ENCODE assay signal across 14 mouse cellular contexts in genomic region chr16:10850905-10851304, GRCm38 (mm10). TPM values are rescaled to one million over a fixed set of nuclear protein-coding genes. Genes with fewer than 3 reads are reported as not detected.
DNase-seq lines count a peak whose midpoint lies in the region; ATAC-seq and TF ChIP-seq lines count a peak whose summit lies in the region.
"Had no signal": no experiment of that assay in that cellular context is flagged by ENCODE, and none has a peak within 500 bp of the region (broad histone marks: within the 10 kb centered on the region; RNA-seq: fewer than 3 reads in every experiment).

No protein-coding gene starts in this region.

- no peak overlapping the region for H3K9ac ChIP-seq in heart, embryonic 12.5 days
- H3K9ac ChIP-seq in lung, embryonic 16.5 days (ENCODE audit: low read length): 0 out of 2 replicates have a peak overlapping the region, but pooled peaks have one; percentile 14
- no peak overlapping the region for H3K9ac ChIP-seq in lung, postnatal 0 days (replicated peaks; ENCODE audit: low read depth)
- H3K9ac ChIP-seq in stomach, postnatal 0 days (ENCODE audit: low read length): no peak overlapping the region
- H3K9ac ChIP-seq: liver, postnatal 0 days had no signal

- TF ChIP-seq POLR2A in embryonic fibroblast, embryonic 13.5 days (IDR thresholded peaks at IDR 0.05; ENCODE audit: low read depth, low read length): no peak

- peak overlapping the region; percentile 32; the same call in 1 of the 2 replicates for H3K27ac ChIP-seq in heart, embryonic 10.5 days
- H3K27ac ChIP-seq in heart, embryonic 12.5 days (ENCODE audit: poor library complexity, severe bottlenecking): no peak overlapping the region
- peak overlapping the region; percentile 76 for H3K27ac ChIP-seq in lung, embryonic 16.5 days (ENCODE audit: low read length)
- H3K27ac ChIP-seq in lung, postnatal 0 days (ENCODE audit: low read length): no peak overlapping the region
- H3K27ac ChIP-seq in embryonic fibroblast, embryonic 13.5 days (ENCODE audit: insufficient read depth, low read length): peak overlapping the region; percentile 71
- peak overlapping the region; percentile 65; the same call in 1 of the 2 replicates for H3K27ac ChIP-seq in stomach, postnatal 0 days (replicated peaks)

- peaks cover 3% of the 10 kb centered on the region for H3K4me1 ChIP-seq in heart, embryonic 10.5 days
- H3K4me1 ChIP-seq in heart, embryonic 12.5 days (replicated peaks): peaks cover 17% of the 10 kb centered on the region
- peaks cover 36% of the 10 kb centered on the region for H3K4me1 ChIP-seq in lung, embryonic 16.5 days (replicated peaks; ENCODE audit: control insufficient read depth, insufficient read depth, low read length)
- peaks cover 16% of the 10 kb centered on the region for H3K4me1 ChIP-seq in lung, postnatal 0 days (ENCODE audit: insufficient read depth, low read depth, low read length)
- H3K4me1 ChIP-seq in embryonic fibroblast, embryonic 13.5 days (ENCODE audit: control insufficient read depth, insufficient read depth, low read length): peaks cover 5% of the 10 kb centered on the region; the same call in 1 of the 2 replicates
- H3K4me1 ChIP-seq in stomach, postnatal 0 days (replicated peaks; ENCODE audit: control insufficient read depth, insufficient read depth): peaks cover 7% of the 10 kb centered on the region; the same call in 1 of the 2 replicates

- WGBS in heart, embryonic 10.5 days: 65% methylated on average over 4 of the region's 4 CpGs
- WGBS in heart, embryonic 12.5 days: 67% methylated on average over 4 of the region's 4 CpGs
- WGBS in lung, embryonic 16.5 days: 61% methylated on average over 4 of the region's 4 CpGs
- WGBS in lung, postnatal 0 days: 69% methylated on average over 4 of the region's 4 CpGs
- WGBS in stomach, postnatal 0 days: 45% methylated on average over 4 of the region's 4 CpGs

- TF ChIP-seq CTCF in lung, postnatal 0 days (IDR thresholded peaks at IDR 0.05): no peak
- TF ChIP-seq CTCF in embryonic fibroblast, embryonic 13.5 days (IDR thresholded peaks at IDR 0.05; ENCODE audit: borderline replicate concordance, insufficient read depth, low read length): no peak
- TF ChIP-seq CTCF in stomach, postnatal 0 days (IDR thresholded peaks at IDR 0.05; ENCODE audit: low read depth): no peak

- no peak for ATAC-seq in heart, embryonic 12.5 days (ENCODE audit: insufficient number of reproducible peaks, low FRiP score)
- ATAC-seq in lung, embryonic 16.5 days (ENCODE audit: low read depth): no peak
- no peak for ATAC-seq in lung, postnatal 0 days
- ATAC-seq in stomach, postnatal 0 days (ENCODE audit: low FRiP score, low TSS enrichment): no peak
- ATAC-seq: liver, postnatal 0 days had no signal

- H3K4me2 ChIP-seq in heart, embryonic 12.5 days: no peak overlapping the region
- no peak overlapping the region for H3K4me2 ChIP-seq in lung, embryonic 16.5 days (ENCODE audit: low read depth, low read length)
- no peak overlapping the region for H3K4me2 ChIP-seq in lung, postnatal 0 days (replicated peaks; ENCODE audit: low read depth, low read length)
- no peak overlapping the region for H3K4me2 ChIP-seq in stomach, postnatal 0 days (replicated peaks; ENCODE audit: low read depth)

- no peaks in the 10 kb centered on the region for H3K27me3 ChIP-seq in heart, embryonic 10.5 days (ENCODE audit: insufficient read depth, poor library complexity, severe bottlenecking)
- H3K27me3 ChIP-seq in heart, embryonic 12.5 days (replicated peaks): no peaks in the 10 kb centered on the region
- H3K27me3 ChIP-seq in lung, embryonic 16.5 days (ENCODE audit: control insufficient read depth, insufficient read depth, low read depth, low read length): no peaks in the 10 kb centered on the region
- no peaks in the 10 kb centered on the region for H3K27me3 ChIP-seq in lung, postnatal 0 days (replicated peaks; ENCODE audit: insufficient read depth, low read length)
- H3K27me3 ChIP-seq in stomach, postnatal 0 days (ENCODE audit: control insufficient read depth, insufficient read depth, low read length): no peaks in the 10 kb centered on the region

- no peak for TF ChIP-seq EP300 in lung, postnatal 0 days (IDR thresholded peaks at IDR 0.05)
- no peak for TF ChIP-seq EP300 in stomach, postnatal 0 days (optimal IDR thresholded peaks at IDR 0.05)

- no peak for DNase-seq in heart, embryonic 10.5 days (ENCODE audit: low spot score)
- DNase-seq in lung, postnatal 0 days (ENCODE audit: low spot score): no peak
- DNase-seq in stomach, postnatal 0 days (ENCODE audit: low spot score): no peak
- no peak for DNase-seq in right cerebral cortex, adult 18-20 months
- DNase-seq: adrenal gland, postnatal 14 days; liver, postnatal 0 days had no signal

- H3K4me3 ChIP-seq in heart, embryonic 10.5 days: no peak overlapping the region
- H3K4me3 ChIP-seq in heart, embryonic 12.5 days: no peak overlapping the region
- H3K4me3 ChIP-seq in lung, embryonic 16.5 days (ENCODE audit: low read length): no peak overlapping the region
- no peak overlapping the region for H3K4me3 ChIP-seq in lung, postnatal 0 days (ENCODE audit: low read depth, low read length)
- no peak overlapping the region for H3K4me3 ChIP-seq in embryonic fibroblast, embryonic 13.5 days (ENCODE audit: insufficient read depth, low read length)
- no peak overlapping the region for H3K4me3 ChIP-seq in stomach, postnatal 0 days (ENCODE audit: low read depth, low read length)
- H3K4me3 ChIP-seq: megakaryocyte, embryonic 14.5 days had no signal

- H3K9me3 ChIP-seq in heart, embryonic 10.5 days: no peaks in the 10 kb centered on the region
- H3K9me3 ChIP-seq in heart, embryonic 12.5 days (replicated peaks): no peaks in the 10 kb centered on the region
- H3K9me3 ChIP-seq in lung, embryonic 16.5 days (ENCODE audit: control insufficient read depth, low read length): no peaks in the 10 kb centered on the region
- no peaks in the 10 kb centered on the region for H3K9me3 ChIP-seq in lung, postnatal 0 days (ENCODE audit: low read length)
- H3K9me3 ChIP-seq in stomach, postnatal 0 days (ENCODE audit: control insufficient read depth, low read length): no peaks in the 10 kb centered on the region
- H3K9me3 ChIP-seq: G1E had no signal

- peaks cover 5% of the 10 kb centered on the region for H3K36me3 ChIP-seq in heart, embryonic 10.5 days
- 0 out of 2 replicates have a peak, but pooled peaks cover 4% of the 10 kb centered on the region for H3K36me3 ChIP-seq in heart, embryonic 12.5 days
- H3K36me3 ChIP-seq in lung, embryonic 16.5 days (ENCODE audit: control insufficient read depth, insufficient read depth, low read length): no peaks in the 10 kb centered on the region
- H3K36me3 ChIP-seq in lung, postnatal 0 days (ENCODE audit: insufficient read depth, low read length): no peaks in the 10 kb centered on the region
- no peaks in the 10 kb centered on the region for H3K36me3 ChIP-seq in stomach, postnatal 0 days (ENCODE audit: control insufficient read depth, insufficient read depth, low read length)

RNA-seq across cellular contexts. Expression of gene Rmi2, which starts 16.0 kb away (rescaled TPM):
- 3.7 and 4.1 TPM in 2 replicates for polyA plus RNA-seq in heart, embryonic 10.5 days (2016; fragmentation: Nextera tagmentation; extraction: Ambion mirVana)
- 3.9 and 5.0 TPM in 2 replicates for polyA plus RNA-seq in heart, embryonic 12.5 days (2016; fragmentation: Nextera tagmentation; extraction: Ambion mirVana)
- 3.1 and 3.4 TPM in 2 replicates for polyA plus RNA-seq in lung, embryonic 16.5 days (2015; fragmentation: Nextera tagmentation; extraction: Ambion mirVana)
- 0.44 and 0.51 TPM in 2 replicates for polyA plus RNA-seq in lung, postnatal 0 days (2015; fragmentation: Nextera tagmentation; extraction: Ambion mirVana)
- polyA plus RNA-seq in embryonic fibroblast, embryonic 13.5 days (2011; ENCODE audit: insufficient read length, low read depth, missing spikeins): 1.1 and 1.9 TPM in 2 replicates
- polyA plus RNA-seq in stomach, postnatal 0 days (2015; fragmentation: Nextera tagmentation; extraction: Ambion mirVana): 0.76 and 1.1 TPM in 2 replicates

RNA-seq across cellular contexts. Expression of gene Gm11172, which starts 38.2 kb away (rescaled TPM):
- polyA plus RNA-seq in heart, embryonic 10.5 days (2016; fragmentation: Nextera tagmentation; extraction: Ambion mirVana): not detected in 2 replicates
- polyA plus RNA-seq in heart, embryonic 12.5 days (2016; fragmentation: Nextera tagmentation; extraction: Ambion mirVana): not detected in 2 replicates
- not detected in 2 replicates for polyA plus RNA-seq in lung, embryonic 16.5 days (2015; fragmentation: Nextera tagmentation; extraction: Ambion mirVana)
- polyA plus RNA-seq in lung, postnatal 0 days (2015; fragmentation: Nextera tagmentation; extraction: Ambion mirVana): not detected in 2 replicates
- not detected in 2 replicates for polyA plus RNA-seq in embryonic fibroblast, embryonic 13.5 days (2011; ENCODE audit: insufficient read length, low read depth, missing spikeins)
- polyA plus RNA-seq in stomach, postnatal 0 days (2015; fragmentation: Nextera tagmentation; extraction: Ambion mirVana): not detected in 2 replicates
- polyA plus RNA-seq: frontal cortex, adult 2 months; G1E; kidney, embryonic 14.5 days; liver, postnatal 0 days; thymus, postnatal 0 days had no signal

RNA-seq across cellular contexts. Expression of gene Prm1, which starts 45.3 kb away (rescaled TPM):
- polyA plus RNA-seq in heart, embryonic 10.5 days (2016; fragmentation: Nextera tagmentation; extraction: Ambion mirVana): 0.36 TPM in 1 of 2 replicates, not detected in the other
- 0.48 TPM in 1 of 2 replicates, not detected in the other for polyA plus RNA-seq in heart, embryonic 12.5 days (2016; fragmentation: Nextera tagmentation; extraction: Ambion mirVana)
- not detected in 2 replicates for polyA plus RNA-seq in lung, embryonic 16.5 days (2015; fragmentation: Nextera tagmentation; extraction: Ambion mirVana)
- polyA plus RNA-seq in lung, postnatal 0 days (2015; fragmentation: Nextera tagmentation; extraction: Ambion mirVana): not detected in 2 replicates
- not detected in 2 replicates for polyA plus RNA-seq in embryonic fibroblast, embryonic 13.5 days (2011; ENCODE audit: insufficient read length, low read depth, missing spikeins)
- 0.23 TPM in 1 of 2 replicates, not detected in the other for polyA plus RNA-seq in stomach, postnatal 0 days (2015; fragmentation: Nextera tagmentation; extraction: Ambion mirVana)
- polyA plus RNA-seq: frontal cortex, adult 2 months; G1E; kidney, embryonic 14.5 days; liver, postnatal 0 days had no signal

RNA-seq across cellular contexts. Expression of gene Prm2, which starts 55.0 kb away (rescaled TPM):
- polyA plus RNA-seq in heart, embryonic 10.5 days (2016; fragmentation: Nextera tagmentation; extraction: Ambion mirVana): not detected in 2 replicates
- polyA plus RNA-seq in heart, embryonic 12.5 days (2016; fragmentation: Nextera tagmentation; extraction: Ambion mirVana): not detected in 2 replicates
- not detected in 2 replicates for polyA plus RNA-seq in lung, embryonic 16.5 days (2015; fragmentation: Nextera tagmentation; extraction: Ambion mirVana)
- polyA plus RNA-seq in lung, postnatal 0 days (2015; fragmentation: Nextera tagmentation; extraction: Ambion mirVana): not detected in 2 replicates
- polyA plus RNA-seq in embryonic fibroblast, embryonic 13.5 days (2011; ENCODE audit: insufficient read length, low read depth, missing spikeins): not detected in 2 replicates
- polyA plus RNA-seq in stomach, postnatal 0 days (2015; fragmentation: Nextera tagmentation; extraction: Ambion mirVana): not detected in 2 replicates
- polyA plus RNA-seq: frontal cortex, adult 2 months; G1E; kidney, embryonic 14.5 days; liver, postnatal 0 days; thymus, postnatal 0 days had no signal

Comparison
In these comparisons a context has a peak if more than half of its experiments do, and no peak if none do; other contexts are left out.
1. H3K27ac ChIP-seq: peak in heart, embryonic 10.5 days (single experiment), lung, embryonic 16.5 days (single experiment), embryonic fibroblast, embryonic 13.5 days (single experiment) and stomach, postnatal 0 days (single experiment); none in heart, embryonic 12.5 days (single experiment) and lung, postnatal 0 days (single experiment).